Mouse (Mus musculus) neural tube, embryonic 12.5 days (tissue): ENCODE results near the gene Ucp1. TPM values are rescaled to one million over a fixed set of nuclear protein-coding genes. Genes with fewer than 3 reads are reported as not detected.

Experiments
- ATAC-seq: fragments of 200-750 bp; cut with Nextera tagmentation; 2 replicates; pipeline ENCODE4 v1.8.0; 2017; ENCODE audit warnings: low read depth, mild to moderate bottlenecking, moderate TSS enrichment, moderate library complexity; ENCODE audit not compliant: low FRiP score
- H3K27ac ChIP-seq: fragments of 300-500 bp; sonication (generic); 2 replicates; pipeline ENCODE4 v1.5.1; 2016
- H3K27me3 ChIP-seq: fragments of 300-500 bp; sonication (generic); replicated peaks from 2 replicates; pipeline ENCODE4 v1.6.1; 2016; ENCODE audit warnings: mild to moderate bottlenecking
- H3K36me3 ChIP-seq: fragments of 300-500 bp; sonication (generic); 2 replicates; pipeline ENCODE4 v1.6.1; 2016; ENCODE audit warnings: mild to moderate bottlenecking
- H3K4me1 ChIP-seq: fragments of 300-500 bp; sonication (generic); 2 replicates; pipeline ENCODE4 v1.6.1; 2016
- H3K4me2 ChIP-seq: fragments of 300-500 bp; sonication (generic); replicated peaks from 2 replicates; pipeline ENCODE4 v1.6.1; 2016; ENCODE audit warnings: mild to moderate bottlenecking
- H3K4me3 ChIP-seq: fragments of 300-500 bp; sonication (generic); 2 replicates; pipeline ENCODE4 v1.5.1; 2016
- H3K9ac ChIP-seq: fragments of 300-500 bp; sonication (generic); 2 replicates; pipeline ENCODE4 v1.6.1; 2016; ENCODE audit warnings: mild to moderate bottlenecking
- H3K9me3 ChIP-seq: fragments of 300-500 bp; sonication (generic); 2 replicates; pipeline ENCODE4 v1.6.1; 2016; ENCODE audit warnings: mild to moderate bottlenecking
- WGBS: fragments of 180-500 bp; shearing (Covaris S2); methylation state at CpG from one replicate; pipeline ENCODE4 v1.1.7; 2016; 5-methylcytosine and 5-hydroxymethylcytosine counted together
- polyA plus RNA-seq: library from polyadenylated mRNA; unstranded; fragments of >200 nt; fragmentation: Nextera tagmentation; extraction: Ambion mirVana; gene quantifications from 2 replicates; pipeline ENCODE4 v1.2.1, GENCODE M21; 2016

Ucp1 gene
- polyA plus RNA-seq, 1 experiment from 2014 or later: 0.15 TPM

DNA sequence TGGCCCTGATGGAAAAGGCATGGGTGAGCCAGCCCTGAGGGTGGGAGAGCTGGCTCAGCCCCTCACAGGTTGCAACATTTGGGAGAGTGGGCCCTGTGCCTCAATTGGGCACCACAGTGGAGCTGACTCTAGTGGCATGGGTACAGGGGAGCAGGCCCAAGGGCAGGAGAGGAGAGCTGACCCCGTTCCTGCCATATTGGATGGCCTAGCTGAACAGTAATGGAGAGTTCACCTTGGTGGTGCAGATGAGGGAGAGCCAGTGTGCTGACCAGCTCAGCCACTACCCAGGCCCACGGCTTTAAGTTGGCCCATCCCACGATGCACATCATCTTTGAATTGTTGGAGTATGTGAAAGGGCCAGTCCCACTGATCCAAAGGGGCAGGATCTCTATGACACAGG is 51.9 kb downstream of the Ucp1 start:
- 92% methylated on average over 3 of the region's 3 CpGs for WGBS
- Histone ChIP-seq H3K9me3 (no peaks in the 10 kb centered on the region), H3K4me3 (no peak overlapping the region), H3K4me1 (no peaks in the 10 kb centered on the region), H3K36me3 (no peaks in the 10 kb centered on the region), H3K4me2 (no peak overlapping the region), H3K27me3 (no peaks in the 10 kb centered on the region), H3K27ac (no peak overlapping the region), H3K9ac (no peak overlapping the region)
- ATAC-seq: 0 out of 2 replicates have a peak, but pooled peaks have one; percentile 33

- Histone ChIP-seq H3K4me3 (no peak overlapping the region), H3K4me1 (no peaks in the 10 kb centered on the region), H3K36me3 (no peaks in the 10 kb centered on the region), H3K27me3 (no peaks in the 10 kb centered on the region), H3K27ac (no peak overlapping the region), H3K4me2 (no peak overlapping the region), H3K9ac (no peak overlapping the region), H3K9me3 (no peaks in the 10 kb centered on the region)
- ATAC-seq: no peak
These were observed 52.5 kb downstream of the Ucp1 start for GRCm38 (mm10) chr8:83342693-83343092.

Other genes starting within 250 kb of the Ucp1 start
- 16.3 and 20.2 TPM in 2 replicates for gene Tbc1d9, start 125.0 kb upstream of the Ucp1 start, polyA plus RNA-seq
- gene Gm10645, start 124.2 kb upstream of the Ucp1 start, polyA plus RNA-seq: 8.1 and 9.2 TPM in 2 replicates
- 23.3 and 24.4 TPM in 2 replicates for gene Elmod2, start 42.1 kb downstream of the Ucp1 start, polyA plus RNA-seq
- gene Mgat4d, start 58.1 kb downstream of the Ucp1 start, polyA plus RNA-seq: not detected in 2 replicates
- gene Clgn, start 99.5 kb downstream of the Ucp1 start, polyA plus RNA-seq: 7.0 and 8.0 TPM in 2 replicates
- gene Scoc, start 168.0 kb downstream of the Ucp1 start, polyA plus RNA-seq: 171 and 176 TPM in 2 replicates
- not detected in 2 replicates for gene Olfr370, start 245.4 kb downstream of the Ucp1 start, polyA plus RNA-seq